Mouse (Mus musculus) G1E (cell line): ENCODE measurements around the gene Srebf1. TPM values are rescaled to one million over a fixed set of nuclear protein-coding genes. Genes with fewer than 3 reads are reported as not detected.

Experiments used
- ATAC-seq: 2 replicates; pipeline ENCODE4 v1.8.0; 2016; ENCODE audit warnings: mild to moderate bottlenecking; ENCODE audit not compliant: insufficient number of reproducible peaks, poor library complexity, low FRiP score, severe bottlenecking; ENCODE audit errors: extremely low read depth
- DNase-seq: peaks from one replicate; pipeline ENCODE4 v3.0.0; 2012; ENCODE audit warnings: low spot score
- H3K27me3 ChIP-seq: 2 replicates; pipeline ENCODE4 v1.6.1; 2012; ENCODE audit warnings: mild to moderate bottlenecking, low read length, inconsistent platforms; ENCODE audit not compliant: insufficient read depth
- H3K36me3 ChIP-seq: replicated peaks from 2 replicates; pipeline ENCODE3; 2012; ENCODE audit warnings: mild to moderate bottlenecking, inconsistent platforms
- H3K4me1 ChIP-seq: 2 replicates; pipeline ENCODE4 v1.6.1; 2012; ENCODE audit warnings: low read depth, low read length, inconsistent platforms, mixed read lengths; ENCODE audit not compliant: insufficient read depth
- H3K4me3 ChIP-seq: 2 replicates; pipeline ENCODE4 v1.5.1; 2012; ENCODE audit warnings: low read depth, mild to moderate bottlenecking, inconsistent platforms, low read length, moderate library complexity, mixed read lengths
- H3K9me3 ChIP-seq: replicated peaks from 2 replicates; pipeline ENCODE4 v1.6.1; 2012; ENCODE audit warnings: inconsistent platforms
- CTCF ChIP-seq: IDR thresholded peaks from 2 replicates; pipeline ENCODE4 v1.5.1; 2012; ENCODE audit warnings: low read depth, low read length, inconsistent platforms, mixed read lengths
- GATA1 ChIP-seq: IDR thresholded peaks from 2 replicates; pipeline ENCODE4 v1.6.1; 2012; ENCODE audit warnings: borderline replicate concordance, low read length, inconsistent platforms, mixed read lengths
- GATA2 ChIP-seq: IDR thresholded peaks from 2 replicates; pipeline ENCODE4 v1.6.1; 2012; ENCODE audit warnings: low read depth, low read length, inconsistent platforms, borderline replicate concordance
- POLR2AphosphoS5 ChIP-seq: IDR thresholded peaks from 2 replicates; pipeline ENCODE4 v1.6.1; 2012; ENCODE audit warnings: low read depth, low read length, inconsistent platforms; ENCODE audit not compliant: insufficient replicate concordance
- TAL1 ChIP-seq: conservative IDR thresholded peaks from 2 replicates; pipeline ENCODE4 v1.6.1; 2012; ENCODE audit warnings: low read depth, low read length, inconsistent platforms, mixed read lengths
- polyA plus RNA-seq: library from polyadenylated mRNA; stranded (reverse); fragments of >175 nt; gene quantifications from 2 replicates; pipeline ENCODE4 v1.2.3, GENCODE M21; 2012
- total RNA-seq, 2 experiments: library from RNA; stranded (forward) in 1 of 2; stranded (reverse) in 1 of 2; fragments of 200-1000 nt in 1 of 2; fragments of >200 nt in 1 of 2; fragmentation: Nextera tagmentation in 1 of 2; gene quantifications; 2 replicates each; pipeline ENCODE4 v1.2.3; 2014 to 2017

Gene Srebf1
- total and polyA plus RNA-seq, 3 experiments: 66.8 to 276 (median 137) TPM

- H3K9me3 ChIP-seq: no peaks in the 10 kb centered on the region
- H3K27me3 ChIP-seq: no peaks in the 10 kb centered on the region
- no peak overlapping the region for H3K4me3 ChIP-seq
- H3K4me1 ChIP-seq: peaks cover 31% of the 10 kb centered on the region
- TF ChIP-seq POLR2AphosphoS5: no peak
- no peak for TF ChIP-seq GATA2
- no peak for TF ChIP-seq TAL1
- no peak for TF ChIP-seq GATA1
- TF ChIP-seq CTCF: no peak
- peaks cover 93% of the 10 kb centered on the region for H3K36me3 ChIP-seq
- no peak for ATAC-seq
- no peak for DNase-seq
Observed at GRCm38 (mm10) chr11:60153936-60154335, 68.4 kb downstream of the Srebf1 start.

DNA sequence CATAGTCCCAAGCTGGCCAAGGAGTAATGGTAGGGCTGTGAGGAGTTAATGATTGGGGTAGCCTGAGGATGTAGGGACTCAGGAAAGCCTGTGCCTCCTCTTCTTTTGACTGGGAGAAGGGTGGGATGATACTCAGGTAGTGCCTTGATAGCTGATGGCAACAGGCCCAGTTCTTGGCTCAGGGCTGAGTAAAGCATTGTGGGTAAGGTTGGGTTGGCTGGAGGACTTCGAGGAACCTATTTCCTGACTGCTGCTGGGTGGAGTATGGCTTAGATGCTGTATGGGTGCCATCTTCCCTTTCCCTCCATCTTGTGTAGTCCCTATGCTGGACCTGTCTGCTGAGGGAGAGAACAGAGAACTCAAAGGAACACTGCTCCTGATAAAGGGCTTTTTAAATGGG, 70.0 kb downstream of the Srebf1 start:
- ATAC-seq (no peak), DNase-seq (no peak)
- H3K4me1 ChIP-seq: peaks cover 15% of the 10 kb centered on the region
- no peak for TF ChIP-seq GATA1
- H3K9me3 ChIP-seq: no peaks in the 10 kb centered on the region
- no peaks in the 10 kb centered on the region for H3K27me3 ChIP-seq
- peaks cover 95% of the 10 kb centered on the region for H3K36me3 ChIP-seq
- H3K4me3 ChIP-seq: no peak overlapping the region

- ATAC-seq: no peak
- Histone ChIP-seq H3K4me3 (no peak overlapping the region), H3K27me3 (no peaks in the 10 kb centered on the region), H3K4me1 (peaks cover 10% of the 10 kb centered on the region), H3K9me3 (no peaks in the 10 kb centered on the region), H3K36me3 (peaks cover 97% of the 10 kb centered on the region)
- no peak for DNase-seq
- TF ChIP-seq GATA1 (no peak), POLR2AphosphoS5 (no peak), TAL1 (no peak), CTCF (no peak), GATA2 (no peak)
Observed at GRCm38 (mm10) chr11:60150677-60151076, 71.7 kb downstream of the Srebf1 start.

Other genes with a start within 250 kb of the Srebf1 start
- gene Pemt, start 176.1 kb downstream of the Srebf1 start, total RNA-seq (2014; fragmentation: Nextera tagmentation): 2.8 and 7.9 TPM in 2 replicates
- 3.0 and 3.8 TPM in 2 replicates for gene Pemt, start 176.1 kb downstream of the Srebf1 start, total RNA-seq (2017)
- 1.9 and 6.5 TPM in 2 replicates for gene Pemt, start 176.1 kb downstream of the Srebf1 start, polyA plus RNA-seq
- gene Rai1, start 117.6 kb downstream of the Srebf1 start, total RNA-seq (2014; fragmentation: Nextera tagmentation): 77.4 and 78.1 TPM in 2 replicates
- gene Rai1, start 117.6 kb downstream of the Srebf1 start, total RNA-seq (2017): 10.3 and 13.5 TPM in 2 replicates
- gene Rai1, start 117.6 kb downstream of the Srebf1 start, polyA plus RNA-seq: 107 TPM in 2 replicates
- gene Tom1l2, start 130.3 kb upstream of the Srebf1 start, total RNA-seq (2014; fragmentation: Nextera tagmentation): 20.4 and 24.8 TPM in 2 replicates
- 7.8 and 8.1 TPM in 2 replicates for gene Tom1l2, start 130.3 kb upstream of the Srebf1 start, total RNA-seq (2017)
- 19.0 and 20.9 TPM in 2 replicates for gene Tom1l2, start 130.3 kb upstream of the Srebf1 start, polyA plus RNA-seq
- gene Drc3, start 130.7 kb upstream of the Srebf1 start, total RNA-seq (2014; fragmentation: Nextera tagmentation): 1.1 TPM in 1 of 2 replicates, not detected in the other
- 0.99 and 1.4 TPM in 2 replicates for gene Drc3, start 130.7 kb upstream of the Srebf1 start, total RNA-seq (2017)
- 0.07 TPM in 2 replicates for gene Drc3, start 130.7 kb upstream of the Srebf1 start, polyA plus RNA-seq
- 34.1 and 38.5 TPM in 2 replicates for gene Gid4, start 194.6 kb upstream of the Srebf1 start, total RNA-seq (2014; fragmentation: Nextera tagmentation)
- 24.3 and 25.6 TPM in 2 replicates for gene Gid4, start 194.6 kb upstream of the Srebf1 start, total RNA-seq (2017)
- gene Gid4, start 194.6 kb upstream of the Srebf1 start, polyA plus RNA-seq: 10.2 and 16.9 TPM in 2 replicates
- gene Atpaf2, start 195.9 kb upstream of the Srebf1 start, total RNA-seq (2014; fragmentation: Nextera tagmentation): 33.6 and 48.0 TPM in 2 replicates
- 71.2 and 71.6 TPM in 2 replicates for gene Atpaf2, start 195.9 kb upstream of the Srebf1 start, total RNA-seq (2017)
- 55.1 and 56.4 TPM in 2 replicates for gene Atpaf2, start 195.9 kb upstream of the Srebf1 start, polyA plus RNA-seq
- gene Drg2, start 232.0 kb upstream of the Srebf1 start, total RNA-seq (2014; fragmentation: Nextera tagmentation): 52.1 and 55.7 TPM in 2 replicates
- 42.0 and 57.6 TPM in 2 replicates for gene Drg2, start 232.0 kb upstream of the Srebf1 start, total RNA-seq (2017)
- 56.3 and 62.0 TPM in 2 replicates for gene Drg2, start 232.0 kb upstream of the Srebf1 start, polyA plus RNA-seq
- gene Myo15, start 246.8 kb upstream of the Srebf1 start, total RNA-seq (2014; fragmentation: Nextera tagmentation): 0.08 and 0.10 TPM in 2 replicates
- gene Myo15, start 246.8 kb upstream of the Srebf1 start, total RNA-seq (2017): 0.05 and 0.17 TPM in 2 replicates
- gene Myo15, start 246.8 kb upstream of the Srebf1 start, polyA plus RNA-seq: 0.03 TPM in 1 of 2 replicates, not detected in the other